Mouse (Mus musculus) embryo, embryonic 11.5 days (tissue): Measurements from ENCODE around the gene Cep19.

Experiments
- DNase-seq: peaks from one replicate; pipeline ENCODE4 v3.0.0-alpha.2; 2012; ENCODE audit warnings: low read depth, low spot score

Cep19 gene

DNA sequence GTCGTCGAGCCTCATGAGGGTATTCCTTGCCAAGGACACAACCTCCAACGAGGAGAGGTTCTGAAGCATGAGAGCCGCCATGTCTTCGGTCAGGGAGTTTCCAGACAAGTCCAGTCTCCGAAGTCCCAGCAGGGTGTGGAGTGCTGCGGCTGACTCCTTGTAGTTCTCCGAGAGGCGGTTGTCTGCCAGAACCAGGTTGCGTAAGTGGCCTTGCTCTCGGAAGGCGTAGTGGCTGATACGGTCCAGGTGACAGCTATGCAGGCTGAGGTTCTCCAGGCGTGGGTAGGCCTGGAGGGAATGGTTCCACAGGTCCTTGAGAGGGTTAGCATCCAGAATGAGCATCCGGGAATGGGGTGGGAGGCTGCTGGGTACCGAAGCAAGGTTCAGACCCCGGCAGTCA lies 45.0 kb downstream of the Cep19 start:
- no peak for DNase-seq

DNA sequence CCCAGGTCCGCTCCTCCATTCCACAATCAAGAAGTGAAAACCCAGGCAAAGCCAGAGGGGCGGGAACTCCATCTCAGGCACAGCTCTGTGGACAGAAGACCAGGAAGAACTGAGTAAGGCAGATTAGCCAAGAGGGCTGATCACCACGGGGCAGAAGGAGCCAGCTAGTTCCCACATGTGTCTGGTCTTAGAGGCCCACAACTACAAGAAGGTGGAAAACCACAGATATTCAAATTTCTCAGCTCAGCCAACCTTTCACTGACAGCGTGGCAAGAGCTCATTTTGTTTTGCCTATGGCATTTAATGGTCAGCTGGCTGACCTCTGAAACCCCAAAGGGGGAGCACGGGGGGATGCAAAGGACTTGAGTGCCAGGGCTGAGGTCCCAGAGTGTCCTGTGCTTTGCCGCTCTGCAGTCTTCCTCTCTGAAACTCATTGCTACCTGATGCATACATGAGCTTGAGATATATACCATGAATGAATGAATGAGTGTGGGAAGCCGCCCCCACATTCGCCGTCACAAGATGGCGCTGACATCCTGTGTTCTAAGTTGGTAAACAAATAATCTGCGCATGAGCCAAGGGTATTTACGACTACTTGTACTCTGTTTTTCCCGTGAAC lies 48.1 kb downstream of the Cep19 start:
- DNase-seq, result no peak

DNA sequence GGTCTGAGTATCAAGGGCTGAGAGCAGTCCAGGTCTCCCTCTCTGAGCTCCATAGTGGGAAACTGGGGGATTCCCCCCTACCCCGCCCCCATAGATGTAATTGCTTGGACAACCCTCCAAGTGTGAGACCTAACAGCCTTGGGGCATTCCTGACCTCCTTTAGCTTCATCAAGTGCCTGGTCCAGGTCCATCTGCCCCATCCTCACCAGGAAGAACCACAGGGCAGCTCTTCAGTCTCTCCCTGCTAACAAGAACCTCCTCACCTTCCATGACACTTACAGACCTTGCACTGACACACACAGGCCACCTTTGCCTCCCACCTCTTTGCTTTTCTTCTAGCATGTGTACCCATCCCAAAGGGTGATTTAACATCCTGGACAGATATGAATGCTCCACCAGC lies 54.4 kb downstream of the Cep19 start:
- no peak for DNase-seq

DNA sequence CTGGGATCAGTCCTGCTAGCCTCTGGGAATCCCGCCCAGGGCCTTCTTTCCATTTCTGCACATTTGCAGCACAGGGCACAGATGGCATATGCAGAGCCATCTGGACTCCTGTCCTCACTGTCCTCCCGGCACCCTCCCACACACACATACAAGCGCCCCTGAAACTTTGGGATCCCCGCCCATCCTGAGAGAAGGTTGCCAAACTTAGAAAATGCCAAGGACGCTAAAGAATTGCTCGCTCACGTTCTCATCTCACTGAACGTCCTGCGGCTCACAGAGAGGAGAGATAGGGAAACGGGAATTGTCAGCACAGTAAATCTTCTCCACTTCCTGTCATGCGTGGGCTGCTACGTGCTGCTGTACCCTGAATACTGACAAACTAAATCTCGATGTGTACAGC lies 54.8 kb downstream of the Cep19 start:
- DNase-seq, result no peak

DNA sequence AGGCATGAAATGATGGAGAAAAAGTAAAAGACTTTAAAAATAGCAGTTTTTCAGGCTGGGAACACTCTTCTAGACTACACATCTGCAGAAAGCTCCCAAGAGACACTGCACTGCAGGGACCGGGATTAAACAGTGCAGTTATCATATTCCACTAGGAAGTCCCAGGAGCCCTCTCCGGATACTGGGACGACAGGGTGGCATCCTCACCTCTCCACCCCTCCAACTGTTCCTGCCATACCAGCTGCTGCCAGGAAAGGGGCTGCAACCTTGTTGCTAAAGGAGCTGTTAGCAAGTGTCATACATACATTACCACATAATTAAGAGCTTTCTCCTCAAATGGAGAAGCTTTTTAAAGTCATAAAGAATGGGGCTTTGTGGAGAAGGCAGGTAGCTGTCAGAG lies 57.1 kb downstream of the Cep19 start:
- no peak for DNase-seq

DNA sequence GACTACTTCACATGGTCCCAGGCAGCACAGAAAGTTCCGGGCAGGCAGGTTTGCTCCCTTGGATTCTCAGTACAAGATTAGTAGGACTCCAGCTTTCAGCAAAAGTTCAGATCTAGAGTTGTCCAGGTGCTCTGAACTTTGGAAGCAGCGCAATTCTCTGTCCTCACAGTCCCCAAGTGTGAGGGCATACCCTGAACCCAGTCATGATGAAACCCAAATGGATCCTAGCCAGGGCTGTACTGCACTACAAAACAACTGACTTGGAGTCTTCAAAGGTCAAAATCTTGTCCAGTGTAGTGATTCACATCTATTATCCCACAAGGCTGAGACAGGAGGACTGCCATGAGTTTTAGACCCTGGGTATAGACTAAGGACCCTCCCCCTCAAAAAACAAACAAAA lies 57.8 kb downstream of the Cep19 start:
- DNase-seq, result no peak
